Mouse (Mus musculus) neural tube, embryonic 10.5 days (tissue): ENCODE data around the gene Parm1.

Experiments
- DNase-seq: peaks from one replicate; pipeline ENCODE4 v3.0.0-alpha.2; 2017; ENCODE audit warnings: low spot score; ENCODE audit errors: extremely low spot score

Gene Parm1

DNA sequence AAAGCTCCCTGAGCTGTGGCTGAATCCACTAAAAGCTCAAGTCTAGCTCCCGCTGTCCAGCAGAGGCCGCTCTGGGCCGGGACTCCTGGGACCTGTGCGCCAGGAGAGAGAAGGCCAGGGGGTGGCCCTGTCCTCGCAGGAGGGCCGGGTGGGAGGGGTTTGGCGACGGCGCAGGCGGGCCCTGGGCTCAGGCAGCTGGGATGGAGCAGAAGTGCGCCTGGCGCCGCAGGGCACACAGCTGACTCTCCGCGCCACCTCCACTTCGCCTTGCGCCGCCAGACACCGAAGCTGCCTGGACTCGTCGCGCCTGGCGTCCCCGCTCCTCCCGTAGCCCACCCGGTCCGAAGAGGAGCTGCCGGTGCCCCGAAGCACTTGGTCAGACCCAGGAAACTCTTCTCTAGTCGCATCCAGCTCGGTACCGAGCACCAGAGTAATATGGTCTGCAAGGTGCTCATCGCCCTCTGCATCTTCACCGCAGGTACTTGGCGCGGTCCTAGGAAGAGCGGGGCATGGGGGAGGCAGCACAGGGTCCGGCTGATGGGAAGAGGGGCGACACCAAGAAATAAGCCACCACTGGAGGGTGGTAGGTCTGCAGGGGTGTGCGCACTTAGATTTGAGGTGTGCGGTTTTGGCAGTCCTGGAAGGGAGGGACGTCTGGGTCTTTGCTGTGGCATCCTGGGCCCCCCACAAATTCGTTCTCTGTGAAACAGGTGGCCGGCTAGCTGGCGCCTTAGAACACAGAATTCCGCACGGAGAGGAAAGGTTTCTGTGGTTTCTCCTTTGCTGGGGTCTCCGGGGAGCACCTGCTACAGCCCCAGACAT is at the start of gene Parm1:
TSS of gene Parm1 (plus strand) at position 136 of the 822 bp plus-strand sequence.
- peak; percentile 87 for DNase-seq

DNA sequence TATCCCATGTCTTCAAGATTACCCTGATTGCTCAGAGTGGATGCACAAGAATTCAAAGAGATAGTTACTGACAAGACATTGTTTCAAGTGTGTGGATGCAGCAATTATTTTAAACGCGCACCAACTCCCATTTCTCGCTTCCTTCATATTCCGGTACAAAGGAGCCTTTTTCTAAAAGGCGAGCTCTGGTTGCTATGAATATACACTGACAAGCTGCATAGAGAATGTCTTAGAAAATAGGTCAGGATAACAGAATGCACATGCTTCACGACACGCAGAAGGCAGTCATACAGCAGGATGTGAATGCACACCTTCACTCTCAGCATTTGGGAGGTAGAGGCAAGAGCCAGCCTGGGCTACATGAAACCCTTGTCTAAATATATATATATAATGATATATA is 42.2 kb upstream of the Parm1 start:
- DNase-seq, result no peak

DNA sequence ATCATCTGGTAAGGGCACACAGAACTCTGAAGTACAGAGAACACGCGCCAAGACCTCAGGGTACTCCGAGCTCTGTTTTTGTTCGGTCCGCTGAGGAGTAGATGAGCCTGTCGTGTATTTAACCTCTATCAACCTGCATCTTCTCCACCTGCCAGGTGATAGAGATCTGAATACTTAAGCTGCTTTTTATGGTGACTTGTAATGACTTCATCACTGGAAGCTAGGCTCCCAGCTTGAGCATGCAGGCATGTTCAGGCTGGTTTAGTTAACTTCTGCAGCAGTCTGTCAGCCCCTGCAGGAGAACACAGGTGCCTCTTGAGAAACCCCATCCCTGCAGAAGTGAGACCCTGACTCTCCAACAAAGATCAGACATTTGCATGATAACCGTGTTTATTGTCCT is 40.6 kb upstream of the Parm1 start:
- no peak for DNase-seq

GRCm38 (mm10) chr5:91478673-91479072 is 38.7 kb upstream of the Parm1 start:
- no peak for DNase-seq

DNA sequence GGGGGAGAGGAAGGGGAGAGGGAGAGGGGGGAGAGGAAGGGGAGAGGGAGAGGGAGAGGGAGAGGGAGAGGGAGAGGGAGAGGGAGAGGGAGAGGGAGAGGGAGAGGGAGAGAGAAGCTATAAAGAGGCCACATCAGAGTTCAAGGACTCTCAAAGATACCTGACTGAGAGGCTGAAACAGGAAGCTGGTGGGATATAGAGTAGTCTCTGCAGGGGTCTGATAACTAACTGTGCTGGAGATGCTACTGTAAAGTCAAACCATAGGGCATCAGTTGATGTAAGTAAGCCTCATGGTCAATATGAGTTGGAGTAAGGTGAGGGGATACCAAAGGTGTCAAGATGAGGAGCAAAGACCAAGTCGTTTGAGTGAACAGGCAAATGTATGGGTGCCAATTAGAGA is 37.3 kb upstream of the Parm1 start:
- no peak for DNase-seq

- no peak for DNase-seq
Measured at GRCm38 (mm10) chr5:91484324-91484723, 33.1 kb upstream of the Parm1 start.

DNA sequence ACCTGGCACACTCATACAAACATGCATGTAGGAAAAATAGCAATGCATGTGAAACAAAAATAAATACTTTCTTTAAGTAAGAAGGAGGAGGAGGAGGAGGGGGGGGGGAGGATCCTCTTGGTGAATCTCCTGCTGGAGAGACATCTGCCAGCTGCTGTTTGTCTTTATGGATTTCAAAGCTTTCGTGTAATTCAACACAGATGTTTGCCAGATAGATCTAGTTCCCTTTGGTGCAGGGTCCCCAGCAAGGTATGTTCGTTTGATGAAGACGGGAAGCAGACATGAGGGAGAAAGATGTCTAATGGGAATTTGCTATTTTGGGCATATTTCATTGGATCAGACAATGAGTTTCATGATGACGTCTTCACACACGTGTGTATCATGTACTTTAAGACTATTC is 23.0 kb upstream of the Parm1 start:
- DNase-seq, result peak; percentile 28

GRCm38 (mm10) chr5:91501361-91501760 is 16.1 kb upstream of the Parm1 start:
- DNase-seq, result no peak

DNA sequence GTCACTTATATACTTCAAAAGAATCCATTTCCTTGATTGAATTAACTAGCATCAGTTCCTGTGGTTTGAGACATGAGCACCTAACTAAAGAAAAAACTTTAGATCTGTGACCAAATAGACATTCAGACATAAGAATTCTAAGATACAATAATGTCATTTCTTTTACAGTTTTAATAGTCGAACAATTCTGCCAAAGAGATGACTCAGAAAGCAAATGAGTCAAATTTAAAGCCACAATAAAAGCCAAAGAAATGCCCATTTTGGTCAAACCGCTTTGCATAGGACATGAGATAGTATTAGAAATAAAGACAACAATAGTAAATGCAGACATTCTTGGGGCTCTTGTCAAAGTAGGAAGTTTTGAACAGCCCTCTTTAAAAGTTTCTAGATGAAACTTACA is 15.0 kb upstream of the Parm1 start:
- DNase-seq, result no peak

DNA sequence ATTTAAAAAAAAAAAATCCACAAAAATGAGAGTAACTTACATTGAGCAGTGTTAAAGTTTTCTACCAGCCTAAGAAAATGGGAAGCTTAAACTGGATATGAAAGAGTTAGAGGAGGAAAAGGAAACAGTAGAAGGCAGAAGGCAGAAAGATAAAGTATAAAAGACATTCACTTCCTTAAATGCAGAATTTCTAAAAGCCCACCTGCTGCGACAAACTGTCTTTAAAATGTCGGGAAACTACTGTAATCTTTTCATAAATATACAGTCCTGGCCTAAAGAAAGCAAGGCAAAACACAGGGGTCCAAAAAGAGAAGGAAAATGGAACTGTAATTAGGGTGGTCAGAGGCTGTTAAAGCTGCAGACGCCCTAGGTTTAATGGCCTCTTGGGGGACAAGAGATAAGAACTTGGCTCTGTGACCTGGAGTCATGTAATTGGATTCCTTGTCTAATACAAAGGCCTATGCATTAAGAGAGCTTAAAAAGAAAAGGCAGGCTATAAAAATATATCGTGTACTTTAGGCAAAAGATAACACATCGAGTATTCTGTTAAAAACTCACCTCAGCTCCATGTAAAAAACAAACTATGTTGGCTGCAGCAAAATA is 13.0 kb upstream of the Parm1 start:
- DNase-seq, result no peak

DNA sequence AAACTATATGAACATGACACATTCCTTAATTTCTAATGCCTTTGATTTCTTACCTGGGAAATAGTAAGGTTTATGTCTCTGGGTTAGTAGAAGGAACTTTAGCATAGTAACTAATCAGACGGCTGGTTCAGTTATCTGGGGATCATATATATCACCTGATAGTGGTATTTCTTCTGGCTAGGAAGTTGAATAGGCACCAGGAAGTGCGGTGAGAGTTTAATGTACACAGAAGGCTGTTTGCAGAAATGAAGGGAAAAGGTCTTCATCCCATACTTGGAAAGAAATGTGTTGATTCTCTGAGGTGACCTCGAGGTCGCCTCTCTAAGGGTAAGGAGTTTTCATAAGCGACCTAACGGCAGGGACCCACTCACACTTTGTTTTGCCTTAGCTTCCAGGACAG is 338 bp upstream of the Parm1 start:
- no peak for DNase-seq

- DNase-seq, result peak; percentile 36
Measured at GRCm38 (mm10) chr5:91518302-91518790, 931 bp downstream of the Parm1 start.

- DNase-seq, result peak; percentile 31
Measured at GRCm38 (mm10) chr5:91518946-91519345, 1.5 kb downstream of the Parm1 start.

GRCm38 (mm10) chr5:91519521-91519920 is 2.1 kb downstream of the Parm1 start:
- peak; percentile 34 for DNase-seq

GRCm38 (mm10) chr5:91532748-91533496 is 15.5 kb downstream of the Parm1 start:
- DNase-seq, result no peak

- DNase-seq, result no peak
Measured at GRCm38 (mm10) chr5:91559071-91559610, 41.7 kb downstream of the Parm1 start.

- DNase-seq, result no peak
Measured at GRCm38 (mm10) chr5:91559711-91560110, 42.3 kb downstream of the Parm1 start.

- no peak for DNase-seq
Measured at GRCm38 (mm10) chr5:91561394-91561793, 44.0 kb downstream of the Parm1 start.

DNA sequence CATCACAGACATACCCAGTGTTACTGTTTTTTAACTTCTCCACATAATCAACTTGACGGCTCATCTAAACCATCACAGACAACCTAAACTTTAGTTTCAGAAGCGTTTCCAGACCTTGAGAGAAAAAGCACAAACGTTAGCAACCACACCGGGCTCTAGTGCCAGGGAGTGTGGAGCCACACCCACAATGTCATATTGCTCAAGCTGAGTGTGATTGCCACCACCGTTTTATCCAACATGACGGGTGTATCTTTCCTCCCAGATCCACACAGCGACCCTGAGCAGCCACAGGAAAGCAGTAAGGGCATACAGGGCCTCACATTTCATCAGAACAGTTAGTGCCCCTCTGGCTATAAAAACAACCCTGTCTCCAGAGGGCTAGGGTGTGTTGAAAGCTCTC is 45.1 kb downstream of the Parm1 start:
- DNase-seq, result no peak

DNA sequence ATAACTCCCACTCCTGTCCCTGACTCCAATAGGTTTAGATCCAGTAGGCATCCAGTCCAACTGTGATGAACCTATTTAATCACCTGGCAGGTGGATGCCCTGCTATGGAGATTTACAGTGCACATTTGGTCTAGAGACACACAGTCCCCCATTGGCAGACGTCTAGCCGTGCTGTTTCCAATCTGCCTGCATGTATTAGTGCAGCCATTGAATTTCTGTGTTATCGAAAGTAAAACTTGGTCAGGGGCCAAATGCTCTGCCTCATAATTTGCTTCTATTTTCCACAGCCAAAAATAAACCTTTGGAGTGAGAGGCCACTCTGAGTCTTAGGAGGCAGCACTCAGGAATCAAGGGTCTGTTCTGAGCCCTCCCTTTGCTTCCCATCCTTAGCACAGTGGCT is 46.6 kb downstream of the Parm1 start:
- no peak for DNase-seq

DNA sequence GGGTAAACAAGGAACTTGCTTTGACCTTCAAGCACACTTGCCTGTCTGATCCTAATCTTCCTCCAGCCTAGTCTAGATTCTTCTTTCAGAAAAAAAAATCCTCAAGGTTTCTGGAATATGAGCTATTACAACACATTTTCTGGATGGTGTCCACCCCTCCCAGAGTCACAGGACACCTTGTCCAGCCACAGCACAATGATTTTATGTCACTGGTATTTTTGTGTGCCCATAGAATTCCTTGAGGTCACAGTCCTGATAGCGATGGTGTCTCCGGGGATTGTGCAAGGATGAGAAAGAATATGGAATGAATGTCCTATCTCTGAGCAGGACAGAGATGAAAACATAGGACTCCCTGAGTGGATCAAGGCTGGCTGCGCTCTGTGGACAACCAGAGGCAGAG is 48.0 kb downstream of the Parm1 start:
- no peak for DNase-seq

DNA sequence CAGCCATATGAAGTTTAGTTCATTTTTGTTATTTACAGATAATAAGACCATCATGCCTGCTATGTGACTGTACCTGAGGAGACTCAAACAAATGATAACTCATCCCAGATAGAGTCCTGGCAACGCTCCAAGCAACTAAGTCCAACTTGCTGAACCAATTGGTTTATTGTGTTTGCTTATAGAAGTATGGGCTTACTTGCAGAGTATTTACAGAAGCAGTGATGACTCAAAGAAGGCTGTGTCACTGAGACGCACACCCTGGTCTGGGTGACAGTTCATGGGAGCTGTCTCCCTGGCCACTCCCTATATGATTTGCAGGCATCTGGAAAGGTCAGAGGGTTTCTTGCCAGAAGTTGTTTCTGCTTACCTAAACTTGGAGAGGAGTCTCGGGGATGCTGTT is 49.2 kb downstream of the Parm1 start:
- DNase-seq, result no peak
